Mouse (Mus musculus) R1 (cell line): Measurements from ENCODE around the gene Retn.

ENCODE experiments used
- DNase-seq: peaks from one replicate; pipeline ENCODE4 v3.0.0-alpha.2; 2018; ENCODE audit warnings: low read depth, low spot score

Gene Retn

GRCm38 (mm10) chr8:3660889-3661288, 5.3 kb downstream of the Retn start:
- DNase-seq: no peak

GRCm38 (mm10) chr8:3664405-3664804, 8.8 kb downstream of the Retn start:
- no peak for DNase-seq

GRCm38 (mm10) chr8:3665507-3665906, 9.9 kb downstream of the Retn start, which contains the start of gene Mcemp1:
Gene Mcemp1 (plus strand): TSS chr8:3665754.
- no peak for DNase-seq

- DNase-seq: peak; percentile 72
These were observed 14.8 kb downstream of the Retn start for GRCm38 (mm10) chr8:3670388-3670787.

- DNase-seq: peak; percentile 95
These were observed 16.5 kb downstream of the Retn start, which contains the start of gene Fcor for GRCm38 (mm10) chr8:3671980-3672491. Gene Fcor (minus strand): TSS chr8:3672362.

GRCm38 (mm10) chr8:3674671-3675070, 19.1 kb downstream of the Retn start:
- no peak for DNase-seq

GRCm38 (mm10) chr8:3676131-3676992, 20.8 kb downstream of the Retn start, which contains the start of gene Trappc5:
Gene Trappc5 (plus strand): TSS chr8:3676299.
- DNase-seq: peak; percentile 95

GRCm38 (mm10) chr8:3676993-3677579, 21.5 kb downstream of the Retn start:
- no peak for DNase-seq

GRCm38 (mm10) chr8:3678831-3679230, 23.3 kb downstream of the Retn start:
- peak; percentile 22 for DNase-seq

- DNase-seq: no peak
These were observed 23.7 kb downstream of the Retn start for GRCm38 (mm10) chr8:3679236-3679635.

- no peak for DNase-seq
These were observed 24.1 kb downstream of the Retn start for GRCm38 (mm10) chr8:3679656-3680055.

GRCm38 (mm10) chr8:3682435-3682834, 26.9 kb downstream of the Retn start:
- DNase-seq: no peak

GRCm38 (mm10) chr8:3683408-3684176, 28.0 kb downstream of the Retn start:
- DNase-seq: no peak

GRCm38 (mm10) chr8:3684530-3684929, 29.0 kb downstream of the Retn start:
- DNase-seq: no peak

GRCm38 (mm10) chr8:3685422-3685821, 29.9 kb downstream of the Retn start:
- no peak for DNase-seq

- no peak for DNase-seq
These were observed 32.0 kb downstream of the Retn start for GRCm38 (mm10) chr8:3687537-3687936.

- DNase-seq: no peak
These were observed 35.2 kb downstream of the Retn start for GRCm38 (mm10) chr8:3690774-3691173.

- no peak for DNase-seq
These were observed 38.6 kb downstream of the Retn start, which contains the start of gene Fcer2a for GRCm38 (mm10) chr8:3694121-3694520. Gene Fcer2a (minus strand): TSS chr8:3694175.

- no peak for DNase-seq
These were observed 45.9 kb downstream of the Retn start for GRCm38 (mm10) chr8:3701491-3701890.

- DNase-seq: no peak
These were observed 50.1 kb downstream of the Retn start for GRCm38 (mm10) chr8:3705711-3706110.

- no peak for DNase-seq
These were observed 52.0 kb downstream of the Retn start for GRCm38 (mm10) chr8:3707611-3708010.
